Mouse (Mus musculus): ENCODE measurements around the gene Mbtps1. TPM values are rescaled to one million over a fixed set of nuclear protein-coding genes. Genes with fewer than 3 reads are reported as not detected.

Mbtps1 gene
- polyA plus RNA-seq, 1 experiment from 2014 or later, result 96.3 TPM

GRCm38 (mm10) chr8:119499836-119500235 is 58.7 kb downstream of the Mbtps1 start:
- no peak for ATAC-seq (ENCODE audit: insufficient read depth, low FRiP score, low read depth)
- Histone ChIP-seq H3K27me3 (replicated peaks) (no peaks in the 10 kb centered on the region), H3K4me2 (no peak overlapping the region), H3K27ac (no peak overlapping the region), H3K4me1 (peaks cover 3% of the 10 kb centered on the region; the same call in 1 of the 2 replicates), H3K36me3 (no peaks in the 10 kb centered on the region), H3K9ac (no peak overlapping the region), H3K9me3 (no peaks in the 10 kb centered on the region), H3K4me3 (replicated peaks) (no peak overlapping the region)
- 89% methylated on average over 2 of the region's 2 CpGs for WGBS

DNA sequence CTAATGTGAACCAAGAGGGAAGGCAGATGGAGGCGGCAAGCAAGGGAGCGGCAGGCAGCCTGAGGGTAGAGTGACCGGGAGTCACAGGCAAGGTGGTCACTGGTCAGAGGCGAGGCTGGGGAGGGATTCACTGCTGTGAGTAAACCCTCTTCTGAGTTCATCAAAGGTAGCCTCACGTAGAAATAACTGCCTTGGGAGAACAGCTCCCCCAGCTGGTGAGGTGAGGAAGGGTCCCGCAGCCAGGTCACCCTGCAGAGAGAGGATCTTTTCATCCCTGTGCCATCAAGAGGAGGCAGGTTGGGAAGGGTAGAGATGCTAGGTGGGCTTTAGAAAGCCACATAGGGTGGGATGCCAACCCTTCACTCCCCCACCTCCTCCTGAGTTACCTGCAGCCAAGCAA is 61.7 kb downstream of the Mbtps1 start:
- no peak for ATAC-seq (ENCODE audit: insufficient read depth, low FRiP score, low read depth)
- Histone ChIP-seq H3K36me3 (no peaks in the 10 kb centered on the region), H3K9ac (no peak overlapping the region), H3K27ac (no peak overlapping the region), H3K4me1 (no peaks in the 10 kb centered on the region), H3K4me2 (no peak overlapping the region), H3K27me3 (replicated peaks) (no peaks in the 10 kb centered on the region), H3K4me3 (replicated peaks) (no peak overlapping the region), H3K9me3 (no peaks in the 10 kb centered on the region)
- WGBS, result 34% methylated on average over 6 of the region's 6 CpGs

GRCm38 (mm10) chr8:119487093-119487492 is 71.4 kb downstream of the Mbtps1 start:
- Histone ChIP-seq H3K4me3 (replicated peaks) (no peak overlapping the region), H3K9ac (no peak overlapping the region), H3K4me1 (peaks cover 5% of the 10 kb centered on the region; the same call in 1 of the 2 replicates), H3K36me3 (no peaks in the 10 kb centered on the region), H3K27ac (no peak overlapping the region), H3K27me3 (replicated peaks) (no peaks in the 10 kb centered on the region), H3K4me2 (no peak overlapping the region), H3K9me3 (no peaks in the 10 kb centered on the region)
- 74% methylated on average over 7 of the region's 7 CpGs for WGBS
- ATAC-seq (ENCODE audit: insufficient read depth, low FRiP score, low read depth), result no peak

DNA sequence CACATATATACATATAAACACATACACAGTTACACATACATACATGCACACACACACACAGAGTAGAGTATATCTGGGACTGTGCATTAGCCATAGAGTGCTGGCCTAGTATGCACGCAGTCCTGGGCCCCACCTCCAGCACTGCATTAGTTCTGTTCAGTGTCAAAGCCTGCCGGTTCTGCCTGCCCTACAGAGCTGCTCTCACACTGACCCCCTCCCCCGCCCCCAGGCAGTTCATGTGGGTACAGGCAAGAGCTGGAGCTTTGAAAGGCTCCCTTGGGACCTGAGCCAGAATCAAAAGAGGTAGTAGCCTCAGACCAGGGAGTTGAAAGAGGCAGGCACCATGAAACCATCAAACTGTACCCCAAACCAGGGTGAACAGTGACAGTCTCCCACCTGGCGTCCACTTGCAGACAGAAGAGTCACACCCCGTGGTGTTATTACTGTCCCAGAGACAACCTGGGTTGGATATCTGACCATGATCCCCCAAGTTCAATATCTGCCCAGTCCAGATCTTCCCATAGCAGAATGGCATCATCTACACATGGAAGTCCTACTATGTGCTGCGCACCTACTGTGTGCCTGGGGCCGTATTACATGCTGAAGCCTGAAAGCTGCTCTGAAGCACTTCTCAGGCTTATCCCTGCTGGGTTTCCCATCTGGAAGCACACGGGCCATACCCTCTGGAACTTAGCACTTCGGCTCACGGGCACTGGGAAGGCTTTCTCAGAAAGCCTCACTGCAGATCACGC is 74.2 kb downstream of the Mbtps1 start:
- Histone ChIP-seq H3K9ac (no peak overlapping the region), H3K27me3 (replicated peaks) (no peaks in the 10 kb centered on the region), H3K36me3 (no peaks in the 10 kb centered on the region), H3K27ac (no peak overlapping the region), H3K4me1 (no peaks in the 10 kb centered on the region), H3K9me3 (no peaks in the 10 kb centered on the region), H3K4me2 (no peak overlapping the region), H3K4me3 (replicated peaks) (no peak overlapping the region)
- no peak for ATAC-seq (ENCODE audit: insufficient read depth, low FRiP score, low read depth)
- 82% methylated on average over 11 of the region's 11 CpGs for WGBS

DNA sequence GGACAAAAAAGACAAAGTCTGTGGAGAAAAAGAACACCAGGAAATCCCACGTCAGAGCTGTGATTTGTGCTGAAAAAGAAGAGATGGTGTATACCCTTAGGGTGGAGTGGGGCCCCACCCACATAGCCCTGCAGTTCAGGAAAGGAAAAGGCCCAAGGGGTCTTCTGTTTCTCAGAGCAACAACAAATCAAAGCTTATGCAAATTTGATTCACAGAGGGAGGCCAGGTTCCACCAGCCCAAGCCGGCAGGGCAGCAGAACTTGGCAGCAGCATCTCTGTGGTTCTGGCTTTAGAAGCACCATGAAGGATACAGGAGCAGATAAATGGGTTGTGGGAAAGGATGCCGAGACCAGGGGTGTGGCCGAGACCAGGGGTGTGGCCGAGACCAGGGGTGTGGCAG is 79.9 kb downstream of the Mbtps1 start:
- Histone ChIP-seq H3K9me3 (no peaks in the 10 kb centered on the region), H3K4me3 (replicated peaks) (no peak overlapping the region), H3K4me2 (no peak overlapping the region), H3K27me3 (replicated peaks) (no peaks in the 10 kb centered on the region), H3K9ac (no peak overlapping the region), H3K4me1 (no peaks in the 10 kb centered on the region), H3K36me3 (no peaks in the 10 kb centered on the region), H3K27ac (no peak overlapping the region)
- 14% methylated on average over 5 of the region's 5 CpGs for WGBS
- no peak for ATAC-seq (ENCODE audit: insufficient read depth, low FRiP score, low read depth)

- no peak overlapping the region for H3K4me2 ChIP-seq
Measured at GRCm38 (mm10) chr8:119468091-119468490, 90.4 kb downstream of the Mbtps1 start.

GRCm38 (mm10) chr8:119466794-119467193 is 91.7 kb downstream of the Mbtps1 start:
- H3K27me3 ChIP-seq (replicated peaks), result 0 out of 2 replicates have a peak, but pooled peaks cover 3% of the 10 kb centered on the region
- no peak for ATAC-seq (ENCODE audit: insufficient read depth, low FRiP score, low read depth)
- H3K4me1 ChIP-seq, result peaks cover 19% of the 10 kb centered on the region
- H3K4me3 ChIP-seq (replicated peaks), result no peak overlapping the region
- no peak overlapping the region for H3K4me2 ChIP-seq
- H3K9me3 ChIP-seq, result no peaks in the 10 kb centered on the region
- no peaks in the 10 kb centered on the region for H3K36me3 ChIP-seq
- H3K9ac ChIP-seq, result no peak overlapping the region
- WGBS, result 69% methylated on average over 10 of the region's 10 CpGs
- H3K27ac ChIP-seq, result no peak overlapping the region

More at GRCm38 (mm10) chr8:119468091-119468490, 90.4 kb downstream of the Mbtps1 start:
- Histone ChIP-seq H3K4me3 (replicated peaks) (no peak overlapping the region), H3K9me3 (no peaks in the 10 kb centered on the region), H3K27me3 (replicated peaks) (no peaks in the 10 kb centered on the region), H3K4me1 (peaks cover 19% of the 10 kb centered on the region), H3K27ac (no peak overlapping the region), H3K36me3 (no peaks in the 10 kb centered on the region), H3K9ac (no peak overlapping the region)
- 84% methylated on average over 8 of the region's 8 CpGs for WGBS
- no peak for ATAC-seq (ENCODE audit: insufficient read depth, low FRiP score, low read depth)

DNA sequence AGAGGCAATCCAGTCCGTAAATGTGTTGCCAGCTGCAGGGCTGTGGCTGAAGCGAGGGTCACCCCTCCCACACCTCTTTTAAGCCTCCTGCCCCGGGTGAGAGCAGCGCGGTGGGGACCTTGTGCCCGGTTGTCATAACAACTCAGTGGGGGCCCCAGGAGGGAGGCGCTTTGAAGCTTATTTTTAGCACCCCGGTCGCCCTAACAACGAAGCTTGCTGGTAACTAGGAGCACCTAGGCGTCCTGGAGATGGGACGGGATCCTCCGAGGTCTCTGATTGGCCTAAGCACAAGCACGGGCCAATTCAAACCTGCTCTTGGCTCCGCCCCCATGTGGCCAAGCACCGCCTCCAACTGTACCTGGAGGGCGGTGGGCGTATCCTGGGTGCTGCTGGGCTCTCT is 92.4 kb downstream of the Mbtps1 start:
- no peak overlapping the region for H3K9ac ChIP-seq
- WGBS, result 4% methylated on average over 18 of the region's 18 CpGs
- no peaks in the 10 kb centered on the region for H3K9me3 ChIP-seq
- peaks cover 19% of the 10 kb centered on the region for H3K4me1 ChIP-seq
- 0 out of 2 replicates have a peak, but pooled peaks cover 3% of the 10 kb centered on the region for H3K27me3 ChIP-seq (replicated peaks)
- H3K36me3 ChIP-seq, result no peaks in the 10 kb centered on the region
- no peak overlapping the region for H3K27ac ChIP-seq
- ATAC-seq (ENCODE audit: insufficient read depth, low FRiP score, low read depth), result peak; percentile 65
- 0 out of 2 replicates have a peak overlapping the region, but pooled peaks have one; percentile 1 for H3K4me3 ChIP-seq (replicated peaks)
- H3K4me2 ChIP-seq, result peak overlapping the region; percentile 47

- 65% methylated on average over 7 of the region's 7 CpGs for WGBS
- Histone ChIP-seq H3K4me1 (peaks cover 19% of the 10 kb centered on the region), H3K4me2 (no peak overlapping the region), H3K9me3 (no peaks in the 10 kb centered on the region), H3K27me3 (replicated peaks) (0 out of 2 replicates have a peak, but pooled peaks cover 3% of the 10 kb centered on the region), H3K4me3 (replicated peaks) (no peak overlapping the region), H3K27ac (no peak overlapping the region), H3K9ac (no peak overlapping the region), H3K36me3 (no peaks in the 10 kb centered on the region)
- ATAC-seq (ENCODE audit: insufficient read depth, low FRiP score, low read depth), result no peak
Measured at GRCm38 (mm10) chr8:119463709-119464108, 94.8 kb downstream of the Mbtps1 start.

- Histone ChIP-seq H3K9ac (no peak overlapping the region), H3K4me2 (no peak overlapping the region), H3K4me1 (peaks cover 16% of the 10 kb centered on the region), H3K9me3 (no peaks in the 10 kb centered on the region), H3K27me3 (replicated peaks) (0 out of 2 replicates have a peak, but pooled peaks cover 3% of the 10 kb centered on the region), H3K27ac (no peak overlapping the region), H3K4me3 (replicated peaks) (no peak overlapping the region), H3K36me3 (no peaks in the 10 kb centered on the region)
- ATAC-seq (ENCODE audit: insufficient read depth, low FRiP score, low read depth), result no peak
- WGBS, result 62% methylated on average over 9 of the region's 9 CpGs
Measured at GRCm38 (mm10) chr8:119461356-119461755, 97.2 kb downstream of the Mbtps1 start.

- no peaks in the 10 kb centered on the region for H3K4me1 ChIP-seq
- H3K27ac ChIP-seq, result no peak overlapping the region
- H3K4me2 ChIP-seq, result no peak overlapping the region
- no peaks in the 10 kb centered on the region for H3K9me3 ChIP-seq
- H3K9ac ChIP-seq, result no peak overlapping the region
- ATAC-seq (ENCODE audit: insufficient read depth, low FRiP score, low read depth), result no peak
- 22% methylated on average over 16 of the region's 16 CpGs for WGBS
- H3K27me3 ChIP-seq (replicated peaks), result 0 out of 2 replicates have a peak, but pooled peaks cover 3% of the 10 kb centered on the region
- H3K36me3 ChIP-seq, result no peaks in the 10 kb centered on the region
- H3K4me3 ChIP-seq (replicated peaks), result no peak overlapping the region
Measured at GRCm38 (mm10) chr8:119459724-119460123, 98.8 kb downstream of the Mbtps1 start.
